Mouse (Mus musculus) embryo, embryonic 11 days (tissue): ENCODE measurements around the gene Psmd14.
A peak's percentile ranks its signal among the peaks of the same experiment; 100 is the strongest.

Source experiments
- DNase-seq: peaks from one replicate; pipeline ENCODE4 v3.0.0-alpha.2; 2015

Psmd14 gene

DNA sequence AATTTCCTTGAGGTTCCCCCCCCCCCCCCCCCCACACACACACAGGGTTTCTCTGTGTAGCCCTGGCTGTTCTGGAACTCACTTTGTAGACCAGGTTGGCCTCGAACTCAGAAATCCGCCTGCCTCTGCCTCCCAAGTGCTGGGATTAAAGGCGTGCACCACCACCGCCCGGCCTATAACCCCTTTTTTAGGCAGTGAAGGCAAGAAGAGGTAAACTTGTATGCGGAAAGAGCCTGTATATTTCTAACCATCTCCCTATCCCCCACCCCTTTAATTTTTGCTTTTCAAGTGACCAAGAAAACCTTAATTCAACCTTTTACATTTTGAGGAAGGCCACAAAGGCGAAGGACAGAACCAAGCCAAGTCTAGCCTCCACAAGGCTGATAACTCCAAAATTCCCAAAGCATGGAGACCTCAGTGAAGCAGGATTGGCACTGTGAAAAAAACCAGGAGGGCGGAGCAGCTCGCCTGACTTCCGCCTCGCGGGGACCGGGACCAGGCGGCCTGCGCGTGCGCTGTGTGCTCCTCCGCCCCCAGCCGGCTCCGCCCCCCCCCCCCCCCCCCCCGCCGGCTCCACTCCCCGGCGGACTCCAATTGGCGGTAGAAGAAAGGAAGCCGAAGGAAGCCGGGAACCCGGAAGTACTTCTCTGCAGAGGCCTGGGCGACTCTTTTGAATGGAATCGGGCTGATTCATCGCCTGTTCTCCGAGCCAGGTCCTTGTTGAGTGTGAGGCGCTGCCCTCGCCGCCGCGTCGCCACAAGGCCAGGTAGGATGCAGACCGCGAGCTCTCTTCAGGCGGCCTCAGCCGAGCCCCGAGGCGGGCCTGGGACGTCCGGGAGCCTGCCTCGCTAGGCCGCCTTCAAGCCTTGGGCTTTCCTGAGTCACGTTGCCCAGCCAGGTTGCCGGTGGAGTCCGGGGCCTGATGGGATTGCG lies at the start of gene Psmd14:
TSS of gene Psmd14 (plus strand) at position 587 of the 933 bp plus-strand sequence.
- DNase-seq: peak; percentile 94

DNA sequence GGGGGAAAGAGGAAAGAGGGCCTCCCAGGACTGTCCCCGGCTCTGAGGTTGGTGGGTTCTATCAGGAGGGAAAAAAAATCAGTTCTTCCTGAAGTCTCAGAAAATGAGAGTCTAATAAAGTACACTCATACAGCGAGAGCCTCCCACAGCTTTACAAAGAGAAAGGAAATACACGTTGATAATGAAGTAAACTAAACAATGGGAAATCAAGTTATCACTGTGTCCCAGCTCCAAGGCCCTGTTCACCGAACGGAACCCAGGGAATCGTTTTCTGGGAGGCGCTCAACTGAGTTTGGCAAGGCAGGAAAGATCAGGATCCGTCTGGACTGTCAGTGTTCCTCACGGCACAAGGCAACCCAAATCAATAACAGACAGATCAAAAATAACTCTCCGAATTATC lies 48.7 kb upstream of the Psmd14 start:
- no peak for DNase-seq

DNA sequence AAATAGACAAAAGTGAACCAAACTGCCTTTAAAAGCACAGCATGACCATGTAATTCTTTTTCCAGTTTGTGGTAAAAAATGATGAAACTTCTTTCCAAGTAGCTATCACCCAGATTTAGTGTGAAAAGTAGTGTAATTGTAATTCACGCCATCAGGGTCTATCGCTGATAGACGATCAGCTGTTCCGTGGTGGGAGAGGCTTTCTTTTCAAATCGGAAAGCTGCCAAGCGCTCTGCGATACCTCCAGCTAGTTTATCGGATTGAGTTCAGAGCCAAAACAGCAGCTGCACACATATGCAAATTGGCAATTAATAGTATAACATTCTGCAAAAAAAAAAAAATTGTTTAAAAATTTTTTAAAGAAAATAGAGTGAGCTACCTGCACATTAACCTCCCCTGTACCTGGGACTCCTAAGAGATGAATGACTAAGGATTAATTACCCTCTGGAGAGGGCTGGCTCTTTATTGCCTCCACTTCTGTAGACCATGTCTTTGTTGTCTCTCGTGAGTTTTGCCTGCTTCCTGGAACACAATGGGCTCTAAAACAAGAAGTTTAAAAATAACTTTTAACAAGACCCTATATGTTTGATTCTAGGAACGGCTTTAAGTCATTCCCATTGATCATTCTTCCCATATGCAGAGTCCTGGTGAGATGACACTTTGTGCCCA lies 47.8 kb upstream of the Psmd14 start:
- DNase-seq: no peak

DNA sequence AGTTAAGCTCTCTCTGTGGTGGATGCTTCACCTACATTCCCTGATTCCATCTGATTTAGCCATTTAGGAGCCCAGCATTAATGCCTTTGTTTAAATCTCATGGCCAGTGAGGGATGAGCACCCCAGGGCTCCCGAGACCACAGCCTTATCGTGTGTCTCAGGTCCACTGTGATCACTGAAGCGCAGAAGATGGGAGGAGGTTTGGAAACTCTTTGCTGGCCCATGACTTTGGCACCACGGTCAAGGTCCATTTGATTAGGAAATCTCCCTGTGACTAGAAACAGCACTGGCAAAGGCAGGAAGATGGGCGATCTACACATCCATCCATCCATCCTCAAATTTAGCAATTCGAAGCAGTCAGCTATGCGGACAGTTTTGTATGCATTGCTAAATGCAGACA lies 44.1 kb upstream of the Psmd14 start:
- DNase-seq: no peak

DNA sequence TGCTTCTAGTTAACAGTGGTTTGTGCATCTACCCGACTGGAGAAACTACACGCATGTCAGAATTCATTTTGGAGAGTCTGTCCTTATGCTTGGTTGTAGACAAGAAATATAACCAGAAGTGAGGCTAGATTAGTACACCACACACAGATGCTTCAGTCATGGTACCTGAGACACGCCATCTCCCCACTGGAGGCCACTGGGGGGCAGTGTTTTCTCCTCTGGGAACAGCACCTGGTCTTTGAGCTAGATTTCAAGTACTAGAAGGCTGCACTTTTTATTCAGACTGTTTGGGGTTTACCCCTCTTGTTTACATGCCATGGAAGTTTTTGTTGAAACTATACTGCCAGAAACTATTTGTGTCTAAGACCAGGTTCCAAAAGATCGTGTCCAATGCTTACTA lies 43.2 kb upstream of the Psmd14 start:
- DNase-seq: peak; percentile 41

DNA sequence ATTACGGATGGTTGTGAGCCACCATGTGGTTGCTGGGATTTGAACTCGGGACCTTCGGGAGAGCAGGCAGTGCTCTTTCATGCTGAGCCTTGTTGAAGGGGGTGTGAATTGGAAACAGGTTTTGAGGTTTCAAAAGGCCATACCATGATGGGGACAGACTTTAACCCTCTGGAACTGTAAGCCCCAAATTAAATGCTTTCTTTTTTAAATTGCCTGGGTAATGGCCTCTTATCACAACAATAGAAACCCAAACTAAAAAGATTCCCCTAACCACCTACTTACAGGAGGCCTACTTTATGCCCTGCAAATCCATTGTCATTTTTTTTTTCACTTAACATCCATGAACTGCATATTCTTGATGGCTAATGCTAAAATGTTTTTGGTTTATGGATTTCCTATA lies 36.9 kb upstream of the Psmd14 start:
- DNase-seq: no peak

DNA sequence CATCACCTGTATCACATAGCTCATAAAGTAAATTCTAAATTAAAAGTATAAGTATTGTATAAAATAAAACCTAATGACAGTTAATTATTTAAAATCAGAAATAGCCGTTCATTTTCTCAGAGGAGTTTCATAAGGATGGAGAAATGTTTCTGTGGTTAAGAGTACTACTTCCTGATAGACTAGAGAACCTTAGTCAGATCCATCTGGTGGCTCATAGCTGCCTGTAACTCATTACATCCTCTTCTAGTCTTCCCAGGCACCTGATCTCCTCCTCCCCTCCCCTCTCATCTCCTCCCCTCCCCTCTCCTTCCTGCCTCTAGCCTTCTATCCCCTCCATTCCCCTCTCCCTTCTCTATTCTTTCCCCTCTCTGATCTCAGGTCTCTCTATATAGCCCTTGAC lies 29.9 kb upstream of the Psmd14 start:
- no peak for DNase-seq

DNA sequence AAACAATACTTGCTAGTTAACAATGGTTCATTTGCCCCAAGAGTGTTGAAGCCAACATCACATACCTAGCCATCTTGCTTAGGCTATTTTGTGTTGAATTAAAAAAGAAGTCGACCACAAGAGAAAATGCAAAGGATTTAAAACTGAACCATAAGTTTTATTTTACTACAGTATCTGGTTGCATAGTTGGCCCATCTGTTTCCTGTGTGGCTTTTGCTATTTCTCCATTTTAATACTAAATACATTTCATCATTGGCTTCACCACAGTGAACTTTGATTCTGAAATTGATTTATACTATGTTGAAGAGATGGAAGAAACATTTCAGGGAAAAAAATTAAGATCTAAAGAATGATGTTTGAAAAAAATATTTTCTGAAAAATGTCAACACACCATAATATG lies 25.0 kb upstream of the Psmd14 start:
- DNase-seq: no peak

DNA sequence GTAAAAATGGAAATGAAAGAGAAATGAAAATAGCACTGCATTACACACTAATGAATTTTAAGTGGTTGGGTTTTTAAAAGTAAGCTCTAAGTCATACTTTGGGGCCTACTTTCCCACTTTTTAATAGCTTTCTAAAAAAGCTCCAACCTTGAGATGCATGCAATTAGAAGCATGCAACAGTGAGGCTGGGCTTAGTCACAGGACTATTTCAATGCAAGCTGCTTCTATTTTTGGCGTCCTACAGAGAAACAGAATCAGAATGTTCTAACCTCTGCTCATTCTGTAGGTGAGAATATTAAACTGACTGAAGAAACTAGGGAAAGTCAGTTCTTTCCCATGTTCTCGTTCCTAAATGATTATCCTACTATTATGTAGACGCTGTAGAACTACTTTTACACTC lies 22.4 kb upstream of the Psmd14 start:
- no peak for DNase-seq

DNA sequence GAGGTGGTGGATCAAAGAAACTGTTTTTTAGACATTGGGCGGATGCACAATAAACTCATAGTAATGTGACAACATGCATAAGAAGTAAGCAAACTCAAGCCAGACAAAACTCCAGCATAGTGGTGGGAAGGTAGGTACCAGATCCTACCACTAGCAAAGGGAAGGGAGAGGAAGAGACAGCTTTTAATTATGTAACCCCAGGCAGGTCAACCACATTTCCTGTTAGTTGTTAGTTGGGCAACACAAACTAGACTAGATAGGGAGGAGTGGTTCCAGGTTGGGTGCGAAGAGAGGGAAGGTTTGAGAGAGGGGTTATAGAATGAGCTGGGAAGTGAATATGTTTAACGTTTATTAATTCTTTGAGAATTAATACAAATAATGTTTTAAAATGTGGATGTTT lies 1.9 kb upstream of the Psmd14 start:
- no peak for DNase-seq

DNA sequence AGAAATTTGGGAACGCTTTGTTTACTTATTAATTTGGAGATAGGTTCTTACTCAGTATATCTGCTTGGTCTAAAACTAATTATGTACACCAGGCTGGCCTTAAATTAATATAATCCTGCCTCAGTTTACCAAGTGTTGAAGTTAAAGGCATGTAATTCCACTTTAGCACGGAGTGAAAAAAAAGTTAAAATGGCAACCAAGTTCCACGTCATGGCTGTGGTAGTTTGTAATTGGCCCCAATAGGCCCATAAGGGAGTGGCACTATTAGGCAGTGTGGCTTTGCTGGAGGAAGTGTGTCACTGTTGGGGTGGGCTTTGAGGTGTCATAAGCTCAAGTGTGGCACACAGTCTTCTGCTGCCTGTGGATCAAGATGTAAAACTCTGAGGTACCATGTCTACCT lies 1.0 kb downstream of the Psmd14 start:
- no peak for DNase-seq

DNA sequence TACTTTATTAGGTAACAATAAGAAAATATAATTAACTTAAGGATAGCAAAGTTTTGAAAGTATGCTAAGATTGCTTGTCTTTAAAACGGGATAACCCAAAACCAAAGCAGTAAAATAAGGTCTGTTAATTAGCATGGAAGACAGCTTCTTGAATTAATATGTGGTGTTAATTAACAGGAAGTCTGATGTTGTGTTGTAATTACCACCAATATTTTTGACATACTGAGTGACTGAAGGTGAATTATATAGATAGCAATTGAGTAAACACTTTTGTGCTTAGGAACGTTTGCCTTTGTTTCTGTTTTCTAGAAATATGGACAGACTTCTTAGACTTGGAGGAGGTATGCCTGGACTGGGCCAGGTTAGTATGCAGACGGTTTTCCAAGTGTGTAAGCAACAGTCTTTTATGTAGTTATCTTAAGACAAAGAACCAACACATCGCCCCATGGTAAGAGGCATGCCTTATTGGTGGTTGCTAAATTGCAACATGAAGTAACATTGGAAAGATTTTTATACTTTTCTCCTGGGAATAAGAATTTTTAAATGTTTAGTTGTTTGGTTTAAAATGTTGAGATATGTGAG lies 11.0 kb downstream of the Psmd14 start:
- DNase-seq: no peak

DNA sequence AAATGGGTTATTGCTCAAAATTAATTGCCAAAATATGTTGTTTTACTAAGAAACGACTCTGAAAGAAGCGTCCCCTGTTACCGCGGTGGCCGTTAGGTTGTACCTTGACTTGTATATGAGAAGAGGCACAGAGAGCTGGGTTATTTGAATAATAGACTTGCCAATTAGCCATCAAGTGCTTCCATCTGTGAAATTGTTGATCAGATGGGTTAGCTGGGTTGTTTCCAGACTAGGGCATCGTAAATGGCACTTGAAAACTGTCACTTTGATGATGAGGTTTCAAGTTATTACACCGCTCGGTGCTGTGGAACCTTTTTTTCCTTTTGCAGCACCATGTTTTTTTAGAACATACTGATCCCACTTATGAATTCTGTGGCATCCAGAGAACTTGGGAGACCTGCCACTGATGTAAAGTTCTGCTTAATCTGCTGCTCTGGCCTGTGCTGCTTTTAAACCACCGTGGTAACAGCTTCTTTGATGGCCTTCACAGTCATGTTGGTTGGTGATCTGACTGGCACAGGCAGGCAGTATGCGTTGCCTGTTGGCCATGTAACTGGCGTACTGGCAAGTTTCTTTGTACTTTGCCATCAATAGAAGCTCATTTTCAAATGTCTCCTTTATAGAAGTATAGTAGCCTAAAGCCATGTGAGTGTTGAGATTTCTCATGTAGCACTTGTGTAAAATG lies 21.4 kb downstream of the Psmd14 start:
- DNase-seq: no peak

DNA sequence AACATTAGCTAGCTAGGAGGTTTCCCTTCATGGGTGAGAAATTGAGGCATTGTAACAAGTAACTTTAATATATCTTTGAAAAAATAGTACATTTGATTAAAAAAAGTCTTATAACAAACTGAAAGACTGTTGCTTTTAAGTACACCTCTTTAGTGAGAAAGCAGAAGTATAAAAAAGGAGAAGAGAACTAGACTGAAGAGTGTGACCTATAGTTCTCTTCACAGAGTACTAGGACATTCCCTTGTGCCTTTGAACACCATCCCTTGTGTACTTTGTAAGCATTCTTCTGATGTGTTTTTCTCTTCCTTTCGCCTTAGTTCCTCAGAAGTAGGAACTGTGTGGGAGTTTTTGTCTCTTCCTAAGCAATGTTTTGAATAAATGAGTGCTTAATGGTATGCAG lies 22.7 kb downstream of the Psmd14 start:
- no peak for DNase-seq

DNA sequence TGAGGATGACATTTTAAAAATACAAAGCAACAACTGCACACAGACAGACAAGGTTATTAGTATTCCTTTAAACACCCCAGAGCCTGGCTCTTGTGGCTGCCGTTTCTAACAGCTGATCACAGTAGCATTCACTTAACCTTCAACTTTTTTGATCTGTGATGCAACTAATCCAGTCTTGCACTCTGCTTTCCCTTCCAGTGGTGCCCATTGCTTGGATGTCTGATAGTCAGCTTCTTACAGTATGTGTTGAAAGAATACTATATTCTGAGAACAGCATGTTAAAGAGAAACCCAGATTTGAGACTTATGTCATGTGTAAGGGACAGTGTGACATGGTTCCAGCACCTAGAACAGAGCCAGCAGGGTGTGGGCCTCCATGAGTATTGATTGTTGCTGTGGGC lies 34.6 kb downstream of the Psmd14 start:
- no peak for DNase-seq

DNA sequence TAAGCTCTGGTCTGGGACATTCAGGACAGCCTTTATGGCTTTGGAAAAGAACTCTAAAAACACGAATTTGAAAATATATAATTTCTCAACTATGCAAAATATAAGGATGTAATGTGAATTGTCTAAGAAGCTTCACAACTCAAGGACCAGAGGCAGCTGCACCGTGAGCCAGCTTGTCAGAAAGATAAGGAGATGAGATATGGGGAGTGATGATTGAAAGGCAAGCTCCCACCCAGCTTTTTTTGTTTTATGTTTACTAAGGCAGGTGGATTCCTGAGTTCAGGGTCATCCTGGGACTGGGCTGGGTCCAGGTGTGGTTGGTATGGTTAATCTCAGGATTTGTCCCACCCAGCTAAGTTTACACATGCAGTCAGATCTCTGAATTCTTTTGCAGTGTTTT lies 35.1 kb downstream of the Psmd14 start:
- no peak for DNase-seq

DNA sequence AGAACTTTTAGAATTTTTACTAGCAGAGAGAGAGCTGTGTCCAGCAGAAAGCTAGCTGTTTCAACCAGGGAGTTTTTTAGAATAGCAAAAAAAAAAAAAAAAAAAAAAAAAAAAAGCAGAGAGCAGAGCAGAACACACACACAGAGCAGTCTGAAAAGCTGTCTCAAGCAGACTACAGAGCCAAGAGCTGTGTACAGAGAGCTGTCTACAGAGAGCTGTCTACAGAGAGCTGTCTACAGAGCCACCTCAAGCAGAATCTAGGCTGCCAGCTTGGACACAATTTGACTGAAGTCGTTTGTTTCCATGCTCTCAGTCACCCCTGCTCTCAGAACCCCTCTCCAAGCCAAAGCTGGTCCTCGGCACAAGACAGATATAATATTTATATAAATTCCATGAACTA lies 35.9 kb downstream of the Psmd14 start:
- no peak for DNase-seq

DNA sequence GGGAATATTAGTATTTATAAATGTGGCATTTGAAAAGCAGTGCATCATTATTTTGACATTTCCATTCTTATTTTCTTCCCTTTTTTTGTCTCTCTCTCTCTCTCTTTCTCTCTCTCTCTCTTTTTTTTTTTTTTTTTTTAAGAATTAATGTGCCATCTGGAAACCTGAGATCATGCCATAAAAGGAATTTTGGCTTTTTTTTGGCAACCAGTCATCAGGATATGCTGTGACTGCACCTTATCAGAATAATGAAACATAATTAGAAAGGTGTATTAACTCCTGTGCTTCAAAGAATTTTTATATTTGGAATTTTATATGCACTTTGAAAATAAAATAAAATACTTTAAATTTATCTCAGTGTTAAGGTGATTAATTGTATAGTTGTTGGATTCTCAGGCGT lies 39.2 kb downstream of the Psmd14 start:
- DNase-seq: no peak

DNA sequence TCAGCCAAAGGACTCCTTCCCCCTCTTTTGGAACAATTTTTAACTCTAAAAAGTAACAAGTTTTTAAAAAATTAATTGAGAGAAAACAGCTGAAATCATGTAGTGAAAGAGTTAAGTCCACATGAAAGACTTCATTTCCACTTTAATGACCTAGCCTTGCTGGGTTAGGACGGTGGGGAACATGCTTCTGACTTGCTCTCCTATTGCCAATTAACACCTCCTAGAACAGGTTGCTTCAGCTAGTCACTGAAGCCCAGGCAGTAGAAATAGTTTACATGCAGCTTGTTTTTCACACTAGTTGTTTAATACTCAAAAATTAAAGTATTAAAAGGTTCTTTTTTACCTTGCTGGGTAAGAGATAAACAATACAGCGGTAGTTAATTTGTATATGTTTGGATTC lies 39.8 kb downstream of the Psmd14 start:
- no peak for DNase-seq

DNA sequence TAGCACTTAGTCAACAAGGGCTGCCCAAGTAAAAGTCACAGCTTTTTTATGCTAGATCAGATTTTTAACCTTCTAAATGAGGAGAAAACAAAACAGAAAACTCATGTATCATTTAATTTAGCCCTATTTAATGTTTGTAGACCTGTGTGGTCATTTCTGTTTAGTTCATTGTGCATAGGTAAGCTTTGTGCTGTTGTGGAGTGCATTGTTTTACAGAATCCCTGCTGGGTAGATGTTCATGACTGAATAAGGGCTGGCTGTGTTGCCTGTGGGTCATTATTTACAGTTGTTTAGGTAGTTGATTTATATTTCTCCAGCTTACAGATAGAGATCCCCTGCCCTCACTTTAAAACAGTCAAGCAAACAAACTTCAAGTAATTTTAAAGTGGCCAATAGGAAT lies 40.9 kb downstream of the Psmd14 start:
- no peak for DNase-seq

DNA sequence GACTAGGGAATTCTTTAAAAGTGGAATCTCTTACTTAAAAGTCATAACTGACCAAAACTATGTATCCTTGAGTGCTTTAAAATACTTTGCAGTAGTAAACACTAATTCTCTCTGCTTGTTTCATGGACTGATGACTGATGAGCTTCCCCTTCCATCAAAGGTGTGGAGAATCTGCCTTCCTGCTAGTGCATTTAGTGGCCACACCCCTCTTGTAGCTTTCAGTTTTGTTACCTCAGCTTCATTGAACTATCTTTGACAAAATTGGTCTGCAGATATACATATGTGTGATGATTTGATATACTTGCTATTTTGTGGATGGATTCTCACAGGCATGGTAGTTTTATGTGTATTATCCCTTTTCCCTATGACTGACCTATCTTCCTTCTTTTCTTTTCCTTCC lies 43.5 kb downstream of the Psmd14 start:
- DNase-seq: no peak

DNA sequence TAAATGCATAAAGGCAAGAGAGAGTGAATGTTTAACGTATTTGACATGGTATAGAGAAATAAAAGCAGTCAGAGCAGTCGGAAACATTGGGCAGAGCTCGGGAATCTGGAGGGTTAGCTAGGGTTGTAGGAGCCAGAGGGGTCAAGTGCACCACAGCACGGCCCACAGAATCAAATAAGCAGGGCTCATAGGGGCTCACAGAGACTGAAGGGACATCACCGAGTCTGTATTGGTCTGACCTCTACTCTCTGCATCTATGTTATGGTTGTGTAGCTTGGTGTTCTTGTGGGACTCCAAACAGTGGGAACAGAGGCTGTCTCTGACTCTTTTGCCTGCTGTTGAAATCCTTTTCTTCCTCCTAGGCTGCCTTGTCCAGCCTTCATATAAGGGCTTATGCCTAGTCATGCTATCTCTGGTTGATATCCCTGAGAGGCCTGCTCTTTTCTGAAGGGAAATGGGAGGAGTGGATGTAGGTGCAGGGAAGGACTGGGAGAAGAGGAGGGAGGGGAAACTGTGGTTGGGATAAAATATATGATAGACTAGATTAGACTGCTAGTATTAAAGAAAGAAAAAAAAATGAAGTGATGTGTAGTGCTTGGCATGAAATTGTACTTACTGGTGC lies 47.9 kb downstream of the Psmd14 start:
- no peak for DNase-seq

DNA sequence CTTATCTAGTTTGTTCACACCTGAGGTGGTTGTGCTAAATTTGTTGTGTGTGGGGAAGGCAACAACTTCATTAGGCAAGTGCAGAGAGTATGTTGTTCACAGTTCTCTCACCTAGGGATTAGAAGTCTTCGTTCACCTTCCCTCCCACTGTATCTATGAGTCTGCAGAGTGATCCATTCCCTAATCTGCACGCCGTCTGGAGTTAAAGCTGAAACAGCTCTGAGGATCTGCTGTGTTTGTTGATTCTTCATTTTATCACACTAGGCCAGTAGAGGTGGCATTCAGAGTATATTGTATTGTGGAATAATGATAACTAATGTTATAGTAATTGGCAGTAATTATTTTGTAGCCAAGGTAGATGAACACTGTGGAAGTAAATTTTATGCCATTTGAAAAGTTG lies 48.5 kb downstream of the Psmd14 start:
- no peak for DNase-seq
